Mouse (Mus musculus): ENCODE measurements around the gene Catsper3. TPM values are rescaled to one million over a fixed set of nuclear protein-coding genes. Genes with fewer than 3 reads are reported as not detected.

The Catsper3 gene
- total RNA-seq, 1 experiment: not detected

DNA sequence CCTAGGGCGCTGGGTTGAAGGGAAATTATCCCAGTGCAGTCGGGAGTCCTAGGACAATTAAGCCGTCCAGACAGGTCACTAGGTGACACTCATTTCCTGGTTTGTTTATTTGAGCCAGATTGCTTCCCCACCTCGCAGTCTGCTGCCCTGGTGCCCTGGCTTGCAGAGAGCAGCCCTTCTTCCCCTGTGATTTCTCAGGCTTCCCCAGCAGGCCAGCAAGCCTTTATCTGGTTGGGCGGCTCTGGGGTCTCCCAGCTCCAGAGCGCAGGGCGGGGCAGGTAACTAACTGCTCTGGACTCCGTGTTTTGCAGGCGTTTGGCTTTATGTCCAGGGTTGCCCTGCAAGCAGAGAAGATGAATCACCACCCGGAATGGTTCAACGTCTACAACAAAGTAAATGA, 9.3 kb upstream of the Catsper3 start:
- H3K9me3 ChIP-seq (ENCODE audit: control insufficient read depth, insufficient read depth, low read depth, low read length): peaks cover 7% of the 10 kb centered on the region; the same call in 1 of the 2 replicates
- no peak overlapping the region for H3K9ac ChIP-seq (ENCODE audit: insufficient read depth, low read depth, low read length, poor library complexity, severe bottlenecking)
- in situ Hi-C loops (cut with MboI; ENCODE audit: low sequenced_read_pairs in 2 of 2, unreplicated experiment in 2 of 2): no loop called here
- H3K4me1 ChIP-seq (ENCODE audit: control insufficient read depth in 2 of 2, insufficient read depth in 2 of 2, low read length in 2 of 2, poor library complexity in 1 of 2): no peaks in the 10 kb centered on the region
- no peak for DNase-seq (ENCODE audit: low read depth, low spot score)
- no peak overlapping the region for H3K4me3 ChIP-seq (ENCODE audit: insufficient read depth in 1 of 2, low read depth in 1 of 2, low read length in 2 of 2, poor library complexity in 1 of 2, severe bottlenecking in 1 of 2)
- H3K36me3 ChIP-seq (ENCODE audit: control insufficient read depth, insufficient read depth, low read length, poor library complexity, severe bottlenecking): peaks cover 3% of the 10 kb centered on the region; the same call in 1 of the 2 replicates
- no peak overlapping the region for H3K27ac ChIP-seq (ENCODE audit: insufficient read depth, low read depth, low read length, poor library complexity, severe bottlenecking)
- TF ChIP-seq CHD2 (IDR thresholded peaks at IDR 0.05; ENCODE audit: low read depth, low read length) (no peak), HCFC1 (IDR thresholded peaks at IDR 0.05; ENCODE audit: borderline replicate concordance, insufficient read depth, low read length) (no peak)

DNA sequence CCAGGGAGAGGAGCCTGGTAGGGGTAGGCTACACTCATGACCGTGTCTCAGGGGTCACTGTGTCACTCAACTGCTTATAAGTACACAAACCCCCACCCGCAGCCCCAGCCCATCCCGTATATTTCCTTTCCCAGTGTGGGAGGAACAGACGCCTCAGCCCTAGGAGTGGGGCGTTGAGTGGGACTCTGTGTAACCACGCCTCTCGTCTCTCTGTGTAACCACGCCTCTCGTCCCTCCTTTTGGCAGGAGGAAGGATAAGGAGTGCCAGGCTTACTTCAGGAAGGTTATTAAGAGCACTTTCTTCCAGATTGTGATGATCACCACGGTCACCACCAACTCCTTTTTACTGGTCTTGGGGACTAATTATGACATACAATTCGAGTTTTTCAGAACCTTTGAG, 1.8 kb downstream of the Catsper3 start:
- DNase-seq (ENCODE audit: low read depth, low spot score): no peak
- in situ Hi-C loops (cut with MboI; ENCODE audit: low sequenced_read_pairs in 2 of 2, unreplicated experiment in 2 of 2): no loop called here

DNA sequence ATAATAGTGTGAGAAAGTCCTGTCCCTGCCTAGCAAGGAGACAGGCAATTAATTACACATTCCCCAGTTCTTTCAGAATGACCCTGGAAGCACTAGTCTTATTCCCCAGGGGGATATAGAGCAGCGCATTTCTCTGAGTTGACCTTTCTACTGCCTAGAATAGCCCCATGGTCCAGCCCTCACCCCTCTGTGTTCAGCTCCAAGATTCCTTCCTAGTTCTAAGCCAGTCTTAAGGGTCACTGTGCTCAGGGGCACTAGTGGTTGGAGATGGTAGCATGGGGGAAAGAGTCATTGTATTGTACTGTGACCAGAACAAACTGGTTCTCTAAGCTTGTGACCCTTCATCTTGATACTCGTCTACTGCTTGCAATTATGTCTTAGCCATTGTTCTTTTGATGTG, 16.9 kb downstream of the Catsper3 start:
- Histone ChIP-seq H3K9me3 (ENCODE audit: control insufficient read depth, insufficient read depth, low read depth, low read length) (no peaks in the 10 kb centered on the region), H3K36me3 (ENCODE audit: control insufficient read depth, insufficient read depth, low read length, poor library complexity, severe bottlenecking) (no peaks in the 10 kb centered on the region), H3K4me1 (ENCODE audit: control insufficient read depth in 2 of 2, insufficient read depth in 2 of 2, low read length in 2 of 2, poor library complexity in 1 of 2) (no peaks in the 10 kb centered on the region), H3K9ac (ENCODE audit: insufficient read depth, low read depth, low read length, poor library complexity, severe bottlenecking) (no peak overlapping the region), H3K27ac (ENCODE audit: insufficient read depth, low read depth, low read length, poor library complexity, severe bottlenecking) (no peak overlapping the region), H3K4me3 (ENCODE audit: insufficient read depth in 1 of 2, low read depth in 1 of 2, low read length in 2 of 2, poor library complexity in 1 of 2, severe bottlenecking in 1 of 2) (no peak overlapping the region)
- in situ Hi-C loops (cut with MboI; ENCODE audit: low sequenced_read_pairs in 2 of 2, unreplicated experiment in 2 of 2): no loop called here
- no peak for TF ChIP-seq MAFK (IDR thresholded peaks at IDR 0.05; ENCODE audit: insufficient read depth, low read depth, low read length)
- no peak for TF ChIP-seq ZC3H11A (IDR thresholded peaks at IDR 0.05; ENCODE audit: borderline replicate concordance, low read depth, low read length)
- TF ChIP-seq CHD2 (IDR thresholded peaks at IDR 0.05; ENCODE audit: low read depth, low read length): no peak
- no peak for TF ChIP-seq ZNF384 (IDR thresholded peaks at IDR 0.05; ENCODE audit: low read depth, low read length)
- DNase-seq (ENCODE audit: low read depth, low spot score): no peak

More for the DNA sequence above, 1.8 kb downstream of the Catsper3 start:
- TF ChIP-seq ZC3H11A (IDR thresholded peaks at IDR 0.05; ENCODE audit: borderline replicate concordance, low read depth, low read length) (no peak), MAFK (IDR thresholded peaks at IDR 0.05; ENCODE audit: insufficient read depth, low read depth, low read length) (no peak)
- H3K4me1 ChIP-seq (ENCODE audit: control insufficient read depth in 2 of 2, insufficient read depth in 2 of 2, low read length in 2 of 2, poor library complexity in 1 of 2): no peaks in the 10 kb centered on the region
- H3K9me3 ChIP-seq (ENCODE audit: control insufficient read depth, insufficient read depth, low read depth, low read length): peaks cover 7% of the 10 kb centered on the region; the same call in 1 of the 2 replicates
- H3K36me3 ChIP-seq (ENCODE audit: control insufficient read depth, insufficient read depth, low read length, poor library complexity, severe bottlenecking): no peaks in the 10 kb centered on the region
- H3K4me3 ChIP-seq (ENCODE audit: insufficient read depth in 1 of 2, low read depth in 1 of 2, low read length in 2 of 2, poor library complexity in 1 of 2, severe bottlenecking in 1 of 2): no peak overlapping the region
- H3K9ac ChIP-seq (ENCODE audit: insufficient read depth, low read depth, low read length, poor library complexity, severe bottlenecking): no peak overlapping the region
- H3K27ac ChIP-seq (ENCODE audit: insufficient read depth, low read depth, low read length, poor library complexity, severe bottlenecking): no peak overlapping the region

DNA sequence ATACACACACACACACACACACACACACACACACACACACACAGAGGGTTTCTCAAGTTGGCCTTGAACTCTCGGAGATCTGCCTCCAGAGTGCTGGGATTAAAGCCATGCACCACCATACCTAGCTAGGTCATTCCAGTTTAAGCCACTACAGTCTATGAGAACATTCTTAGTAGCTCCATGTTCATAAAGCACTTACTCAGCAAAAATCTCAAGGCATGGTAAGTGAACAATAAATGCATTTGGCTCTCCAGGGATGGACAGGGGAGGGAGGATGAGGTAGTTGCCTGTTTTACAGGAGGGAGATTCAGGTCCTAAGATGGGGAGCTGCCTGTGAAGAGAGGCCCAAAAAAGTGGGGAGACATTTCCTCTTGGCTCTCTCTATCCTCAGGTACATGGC, 19.6 kb downstream of the Catsper3 start:
- in situ Hi-C loops (cut with MboI; ENCODE audit: low sequenced_read_pairs in 2 of 2, unreplicated experiment in 2 of 2): no loop called here
- Histone ChIP-seq H3K9ac (ENCODE audit: insufficient read depth, low read depth, low read length, poor library complexity, severe bottlenecking) (no peak overlapping the region), H3K4me1 (ENCODE audit: control insufficient read depth in 2 of 2, insufficient read depth in 2 of 2, low read length in 2 of 2, poor library complexity in 1 of 2) (no peaks in the 10 kb centered on the region), H3K27ac (ENCODE audit: insufficient read depth, low read depth, low read length, poor library complexity, severe bottlenecking) (no peak overlapping the region), H3K36me3 (ENCODE audit: control insufficient read depth, insufficient read depth, low read length, poor library complexity, severe bottlenecking) (no peaks in the 10 kb centered on the region), H3K9me3 (ENCODE audit: control insufficient read depth, insufficient read depth, low read depth, low read length) (no peaks in the 10 kb centered on the region), H3K4me3 (ENCODE audit: insufficient read depth in 1 of 2, low read depth in 1 of 2, low read length in 2 of 2, poor library complexity in 1 of 2, severe bottlenecking in 1 of 2) (no peak overlapping the region)
- TF ChIP-seq ZC3H11A (IDR thresholded peaks at IDR 0.05; ENCODE audit: borderline replicate concordance, low read depth, low read length) (no peak), MAFK (IDR thresholded peaks at IDR 0.05; ENCODE audit: insufficient read depth, low read depth, low read length) (peak; percentile 74)
- no peak for DNase-seq (ENCODE audit: low read depth, low spot score)

DNA sequence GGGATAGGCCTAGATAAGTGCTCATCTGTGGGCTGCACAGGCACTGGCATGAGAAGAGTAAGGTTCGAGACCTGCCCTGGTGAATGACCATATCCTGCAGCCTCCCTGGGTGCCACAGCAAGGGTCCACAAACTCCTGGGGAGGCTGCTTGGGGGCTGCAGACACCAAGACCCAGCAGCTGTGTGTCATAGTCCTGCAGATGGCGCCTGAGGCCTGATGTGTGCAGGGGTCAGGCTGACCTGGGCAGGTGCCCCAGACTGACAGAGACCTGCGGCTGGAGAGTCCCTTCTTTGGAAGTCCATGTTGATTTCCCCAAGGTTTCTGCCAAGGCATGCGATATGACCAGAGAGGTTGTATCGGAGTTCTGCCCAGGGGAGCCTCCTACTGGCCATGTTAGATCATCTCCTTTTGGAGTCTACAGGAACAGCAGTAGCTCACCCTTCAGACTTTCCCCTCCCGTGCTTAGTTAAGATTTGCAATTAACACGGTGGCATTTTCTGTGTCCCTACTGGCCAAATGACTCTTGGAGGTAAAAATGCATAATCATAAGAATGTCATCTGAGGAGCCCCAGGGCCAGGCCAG, 24.8 kb downstream of the Catsper3 start:
- in situ Hi-C loops (cut with MboI; ENCODE audit: low sequenced_read_pairs in 2 of 2, unreplicated experiment in 2 of 2): no loop called here
- TF ChIP-seq CHD2 (IDR thresholded peaks at IDR 0.05; ENCODE audit: low read depth, low read length) (no peak), ZNF384 (IDR thresholded peaks at IDR 0.05; ENCODE audit: low read depth, low read length) (no peak), MAFK (IDR thresholded peaks at IDR 0.05; ENCODE audit: insufficient read depth, low read depth, low read length) (no peak), HCFC1 (IDR thresholded peaks at IDR 0.05; ENCODE audit: borderline replicate concordance, insufficient read depth, low read length) (no peak), ZC3H11A (IDR thresholded peaks at IDR 0.05; ENCODE audit: borderline replicate concordance, low read depth, low read length) (no peak)
- Histone ChIP-seq H3K9ac (ENCODE audit: insufficient read depth, low read depth, low read length, poor library complexity, severe bottlenecking) (no peak overlapping the region), H3K27ac (ENCODE audit: insufficient read depth, low read depth, low read length, poor library complexity, severe bottlenecking) (no peak overlapping the region), H3K9me3 (ENCODE audit: control insufficient read depth, insufficient read depth, low read depth, low read length) (no peaks in the 10 kb centered on the region), H3K36me3 (ENCODE audit: control insufficient read depth, insufficient read depth, low read length, poor library complexity, severe bottlenecking) (no peaks in the 10 kb centered on the region), H3K4me1 (ENCODE audit: control insufficient read depth in 2 of 2, insufficient read depth in 2 of 2, low read length in 2 of 2, poor library complexity in 1 of 2) (no peaks in the 10 kb centered on the region), H3K4me3 (ENCODE audit: insufficient read depth in 1 of 2, low read depth in 1 of 2, low read length in 2 of 2, poor library complexity in 1 of 2, severe bottlenecking in 1 of 2) (no peak overlapping the region)
- no peak for DNase-seq (ENCODE audit: low read depth, low spot score)

All from ES-E14 (cell line).